25 mouse cellular contexts compared by ENCODE assay signal in the genomic region with DNA sequence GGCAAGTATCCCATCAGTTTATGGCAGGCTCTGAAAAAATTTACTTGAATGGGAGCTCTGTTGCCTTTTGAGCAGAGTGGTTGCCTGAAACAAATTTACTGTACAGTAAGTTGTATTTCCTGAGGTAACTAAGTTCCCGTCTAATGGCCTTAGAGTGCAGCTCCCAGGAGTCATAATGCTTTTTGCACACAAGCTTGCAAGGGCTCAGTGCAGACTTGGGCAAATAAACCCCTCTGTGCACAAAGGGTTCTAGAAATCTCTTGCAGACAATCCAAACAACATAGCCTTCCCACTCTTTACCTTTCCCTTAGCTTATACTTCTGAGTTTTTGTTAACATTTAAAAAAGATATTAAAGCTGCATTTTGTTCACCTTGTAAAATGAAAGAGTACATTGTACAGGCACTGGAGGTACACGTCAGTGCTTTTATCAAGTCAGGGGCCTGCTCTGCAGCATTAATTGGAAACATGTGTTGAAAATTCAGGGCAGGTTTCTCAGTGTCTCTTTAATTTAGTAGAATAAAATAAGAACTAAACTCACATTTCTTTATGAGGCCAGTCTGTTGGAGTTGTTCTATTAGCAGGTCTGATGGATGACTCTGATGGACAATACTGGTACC.
DNase-seq lines count a peak whose midpoint lies in the region; ATAC-seq and TF ChIP-seq lines count a peak whose summit lies in the region.
"Had no signal": no experiment of that assay in that cellular context is flagged by ENCODE, and none has a peak within 500 bp of the region (broad histone marks: within the 10 kb centered on the region; RNA-seq: fewer than 3 reads in every experiment).

No protein-coding gene starts in this region.

- no peak for TF ChIP-seq CTCF in forebrain, postnatal 0 days (IDR thresholded peaks at IDR 0.05; ENCODE audit: low read depth)
- TF ChIP-seq CTCF in midbrain, postnatal 0 days (IDR thresholded peaks at IDR 0.05): no peak

- H3K27ac ChIP-seq in forebrain, embryonic 10.5 days: peak overlapping the region; percentile 15; the same call in 1 of the 2 replicates
- H3K27ac ChIP-seq in forebrain, postnatal 0 days (ENCODE audit: low read depth, low read length): no peak overlapping the region
- peak overlapping the region; percentile 1 for H3K27ac ChIP-seq in embryonic facial prominence, embryonic 11.5 days (replicated peaks; ENCODE audit: low read depth, low read length)
- H3K27ac ChIP-seq in limb, embryonic 11.5 days (replicated peaks; ENCODE audit: low read depth, low read length): peak overlapping the region; percentile 79
- no peak overlapping the region for H3K27ac ChIP-seq in midbrain, postnatal 0 days (ENCODE audit: low read depth, low read length)
- H3K27ac ChIP-seq: forebrain, embryonic 12.5 days; heart, adult 2 months; hindbrain, postnatal 0 days; kidney, postnatal 0 days; liver, embryonic 12.5 days; midbrain, embryonic 10.5 days; neural tube, embryonic 12.5 days had no signal

- H3K27me3 ChIP-seq in forebrain, embryonic 10.5 days (ENCODE audit: poor library complexity, severe bottlenecking): no peaks in the 10 kb centered on the region
- no peaks in the 10 kb centered on the region for H3K27me3 ChIP-seq in forebrain, postnatal 0 days (ENCODE audit: insufficient read depth, low read length)
- H3K27me3 ChIP-seq in embryonic facial prominence, embryonic 11.5 days (ENCODE audit: control insufficient read depth, insufficient read depth, low read length): no peaks in the 10 kb centered on the region
- H3K27me3 ChIP-seq in limb, embryonic 11.5 days (ENCODE audit: control insufficient read depth, insufficient read depth, low read length): no peaks in the 10 kb centered on the region
- no peaks in the 10 kb centered on the region for H3K27me3 ChIP-seq in midbrain, postnatal 0 days (ENCODE audit: insufficient read depth, low read length)
- H3K27me3 ChIP-seq: CH12.LX; forebrain, embryonic 12.5 days; liver, embryonic 12.5 days; neural tube, embryonic 12.5 days had no signal

- no peak for ATAC-seq in forebrain, postnatal 0 days
- peak; percentile 48; the same call in 1 of the 2 replicates for ATAC-seq in embryonic facial prominence, embryonic 11.5 days (replicated peaks; ENCODE audit: insufficient number of reproducible peaks, low FRiP score, low TSS enrichment, low read depth)
- ATAC-seq in limb, embryonic 11.5 days (ENCODE audit: insufficient number of reproducible peaks, low FRiP score, low TSS enrichment, low read depth): peak; percentile 90
- ATAC-seq in midbrain, postnatal 0 days (ENCODE audit: low FRiP score): no peak
- ATAC-seq: hindbrain, postnatal 0 days; liver, embryonic 12.5 days had no signal

- no peaks in the 10 kb centered on the region for H3K36me3 ChIP-seq in forebrain, embryonic 10.5 days (replicated peaks)
- no peaks in the 10 kb centered on the region for H3K36me3 ChIP-seq in forebrain, postnatal 0 days (ENCODE audit: insufficient read depth)
- H3K36me3 ChIP-seq in embryonic facial prominence, embryonic 11.5 days (replicated peaks; ENCODE audit: control insufficient read depth, insufficient read depth, low read depth, low read length): no peaks in the 10 kb centered on the region
- no peaks in the 10 kb centered on the region for H3K36me3 ChIP-seq in limb, embryonic 11.5 days (ENCODE audit: control insufficient read depth, insufficient read depth, low read length)
- H3K36me3 ChIP-seq in midbrain, postnatal 0 days (ENCODE audit: insufficient read depth, low read length): no peaks in the 10 kb centered on the region
- H3K36me3 ChIP-seq: forebrain, embryonic 12.5 days; liver, embryonic 12.5 days; midbrain, embryonic 10.5 days; neural tube, embryonic 12.5 days had no signal

- no peak overlapping the region for H3K4me2 ChIP-seq in forebrain, postnatal 0 days (ENCODE audit: low read depth)
- no peak overlapping the region for H3K4me2 ChIP-seq in embryonic facial prominence, embryonic 11.5 days (ENCODE audit: low read depth, low read length)
- H3K4me2 ChIP-seq in limb, embryonic 11.5 days (ENCODE audit: low read depth, severe bottlenecking): no peak overlapping the region
- no peak overlapping the region for H3K4me2 ChIP-seq in midbrain, postnatal 0 days (ENCODE audit: low read depth, low read length, poor library complexity, severe bottlenecking)
- H3K4me2 ChIP-seq: forebrain, embryonic 12.5 days; liver, embryonic 12.5 days; neural tube, embryonic 12.5 days had no signal

- peaks cover 4% of the 10 kb centered on the region for H3K4me1 ChIP-seq in forebrain, embryonic 10.5 days
- no peaks in the 10 kb centered on the region for H3K4me1 ChIP-seq in forebrain, postnatal 0 days (ENCODE audit: insufficient read depth)
- no peaks in the 10 kb centered on the region for H3K4me1 ChIP-seq in embryonic facial prominence, embryonic 11.5 days (ENCODE audit: control insufficient read depth, insufficient read depth, low read length)
- H3K4me1 ChIP-seq in limb, embryonic 11.5 days (ENCODE audit: control insufficient read depth, insufficient read depth, low read length): peaks cover 10% of the 10 kb centered on the region; the same call in 1 of the 2 replicates
- no peaks in the 10 kb centered on the region for H3K4me1 ChIP-seq in midbrain, postnatal 0 days (ENCODE audit: insufficient read depth, low read length)
- H3K4me1 ChIP-seq: forebrain, embryonic 12.5 days; liver, embryonic 12.5 days; neural tube, embryonic 12.5 days had no signal

- no peak for DNase-seq in forebrain, embryonic 10.5 days (ENCODE audit: extremely low spot score, low spot score)
- DNase-seq in forebrain, postnatal 0 days: no peak
- peak; percentile 37 for DNase-seq in 3T3-L1 (ENCODE audit: low read depth, low spot score)
- peak; percentile 78 for DNase-seq in embryonic facial prominence, embryonic 11.5 days (ENCODE audit: low spot score)
- peak; percentile 37 for DNase-seq in limb, embryonic 11.5 days (ENCODE audit: low spot score)
- no peak for DNase-seq in midbrain, postnatal 0 days (ENCODE audit: low spot score)
- no peak for DNase-seq in right cerebral cortex, adult 18-20 months
- no peak for DNase-seq in yolk sac, embryonic 10.5 days (ENCODE audit: low spot score)
- DNase-seq: adrenal gland, postnatal 36 days; cerebellum, adult 11-12 months; cerebellum, postnatal 25 days; gastrocnemius, postnatal 25 days; heart, adult 2 months; heart, postnatal 14 days; kidney, adult 18-20 months; layer of hippocampus, postnatal 36 days; lung, adult 2 months; lung, postnatal 36 days had no signal

- no peak overlapping the region for H3K9ac ChIP-seq in forebrain, postnatal 0 days
- no peak overlapping the region for H3K9ac ChIP-seq in embryonic facial prominence, embryonic 11.5 days (replicated peaks; ENCODE audit: low read length)
- H3K9ac ChIP-seq in limb, embryonic 11.5 days (ENCODE audit: low read length): no peak overlapping the region
- no peak overlapping the region for H3K9ac ChIP-seq in midbrain, postnatal 0 days (replicated peaks; ENCODE audit: low read length, poor library complexity, severe bottlenecking)
- H3K9ac ChIP-seq: forebrain, embryonic 12.5 days; liver, embryonic 12.5 days; neural tube, embryonic 12.5 days had no signal

- no peaks in the 10 kb centered on the region for H3K9me3 ChIP-seq in forebrain, embryonic 10.5 days
- H3K9me3 ChIP-seq in forebrain, postnatal 0 days (ENCODE audit: low read length): no peaks in the 10 kb centered on the region
- H3K9me3 ChIP-seq in embryonic facial prominence, embryonic 11.5 days (replicated peaks; ENCODE audit: control insufficient read depth, low read length): no peaks in the 10 kb centered on the region
- no peaks in the 10 kb centered on the region for H3K9me3 ChIP-seq in limb, embryonic 11.5 days (ENCODE audit: control insufficient read depth, low read length)
- no peaks in the 10 kb centered on the region for H3K9me3 ChIP-seq in midbrain, postnatal 0 days (ENCODE audit: low read length)
- H3K9me3 ChIP-seq: forebrain, embryonic 12.5 days; liver, embryonic 12.5 days; midbrain, embryonic 10.5 days; neural tube, embryonic 12.5 days had no signal

- H3K4me3 ChIP-seq in forebrain, embryonic 10.5 days: no peak overlapping the region
- H3K4me3 ChIP-seq in forebrain, postnatal 0 days (ENCODE audit: low read depth, low read length): no peak overlapping the region
- no peak overlapping the region for H3K4me3 ChIP-seq in embryonic facial prominence, embryonic 11.5 days (ENCODE audit: low read depth, low read length)
- no peak overlapping the region for H3K4me3 ChIP-seq in limb, embryonic 11.5 days (ENCODE audit: low read depth, low read length)
- no peak overlapping the region for H3K4me3 ChIP-seq in midbrain, postnatal 0 days (ENCODE audit: low read depth, low read length)
- H3K4me3 ChIP-seq: forebrain, embryonic 12.5 days; heart, adult 2 months; liver, embryonic 12.5 days; midbrain, embryonic 10.5 days; neural tube, embryonic 12.5 days had no signal

- 67% methylated on average over 2 of the region's 2 CpGs for whole genome bisulfite sequencing in forebrain, embryonic 10.5 days
- WGBS in forebrain, postnatal 0 days: 69% methylated on average over 2 of the region's 2 CpGs
- WGBS in embryonic facial prominence, embryonic 11.5 days: 32% methylated on average over 2 of the region's 2 CpGs
- 9% methylated on average over 2 of the region's 2 CpGs for WGBS in limb, embryonic 11.5 days
- 66% methylated on average over 2 of the region's 2 CpGs for WGBS in midbrain, postnatal 0 days

Comparison
In these comparisons a context has a peak if more than half of its experiments do, and no peak if none do; other contexts are left out.
1. H3K27ac ChIP-seq: peak in forebrain, embryonic 10.5 days (single experiment), embryonic facial prominence, embryonic 11.5 days (single experiment) and limb, embryonic 11.5 days (single experiment); none in forebrain, postnatal 0 days (single experiment) and midbrain, postnatal 0 days (single experiment).
2. DNase-seq: peak in 3T3-L1 (single experiment), embryonic facial prominence, embryonic 11.5 days (single experiment) and limb, embryonic 11.5 days (single experiment); none in forebrain, embryonic 10.5 days (single experiment), forebrain, postnatal 0 days (single experiment), midbrain, postnatal 0 days (single experiment), right cerebral cortex, adult 18-20 months (single experiment) and yolk sac, embryonic 10.5 days (single experiment).
3. ATAC-seq: peak in embryonic facial prominence, embryonic 11.5 days (single experiment) and limb, embryonic 11.5 days (single experiment); none in forebrain, postnatal 0 days (single experiment) and midbrain, postnatal 0 days (single experiment).